Mouse (Mus musculus) embryonic facial prominence, embryonic 13.5 days (tissue): ENCODE results near the gene Macrod1. TPM values are rescaled to one million over a fixed set of nuclear protein-coding genes. Genes with fewer than 3 reads are reported as not detected.

Experiments
- ATAC-seq: fragments of 200-750 bp; cut with Nextera tagmentation; 2 replicates; pipeline ENCODE4 v1.8.0; 2017; ENCODE audit warnings: low read depth; ENCODE audit not compliant: insufficient number of reproducible peaks, insufficient read depth, low FRiP score, low TSS enrichment
- H3K27ac ChIP-seq: fragments of 300-500 bp; sonication (generic); 2 replicates; pipeline ENCODE4 v1.5.1; 2015; ENCODE audit warnings: moderate library complexity, mild to moderate bottlenecking, inconsistent platforms
- H3K27me3 ChIP-seq: fragments of 300-500 bp; sonication (generic); 2 replicates; pipeline ENCODE4 v1.6.1; 2015; ENCODE audit warnings: mild to moderate bottlenecking, inconsistent platforms
- H3K36me3 ChIP-seq: fragments of 300-500 bp; sonication (generic); 2 replicates; pipeline ENCODE4 v1.6.1; 2015; ENCODE audit warnings: mild to moderate bottlenecking, inconsistent platforms
- H3K4me1 ChIP-seq: fragments of 300-500 bp; sonication (generic); 2 replicates; pipeline ENCODE4 v1.6.1; 2015; ENCODE audit warnings: inconsistent platforms
- H3K4me2 ChIP-seq: fragments of 300-500 bp; sonication (generic); 2 replicates; pipeline ENCODE4 v1.6.1; 2015; ENCODE audit warnings: moderate library complexity, mild to moderate bottlenecking, inconsistent platforms
- H3K4me3 ChIP-seq: fragments of 300-500 bp; sonication (generic); 2 replicates; pipeline ENCODE4 v1.5.1; 2015; ENCODE audit warnings: mild to moderate bottlenecking, inconsistent platforms
- H3K9ac ChIP-seq: fragments of 300-500 bp; sonication (generic); 2 replicates; pipeline ENCODE4 v1.6.1; 2015; ENCODE audit warnings: mild to moderate bottlenecking, inconsistent platforms
- H3K9me3 ChIP-seq: fragments of 300-500 bp; sonication (generic); 2 replicates; pipeline ENCODE4 v1.6.1; 2016; ENCODE audit warnings: inconsistent platforms
- WGBS: fragments of 180-500 bp; shearing (Covaris S2); methylation state at CpG from one replicate; pipeline ENCODE4 v1.1.7; 2015; ENCODE audit warnings: mixed read lengths; 5-methylcytosine and 5-hydroxymethylcytosine counted together
- polyA plus RNA-seq: library from polyadenylated mRNA; unstranded; fragments of >200 nt; fragmentation: Nextera tagmentation; extraction: Ambion mirVana; gene quantifications from 2 replicates; pipeline ENCODE4 v1.2.1, GENCODE M21; 2015

Gene Macrod1
- polyA plus RNA-seq, 1 experiment from 2014 or later = 9.0 TPM

DNA sequence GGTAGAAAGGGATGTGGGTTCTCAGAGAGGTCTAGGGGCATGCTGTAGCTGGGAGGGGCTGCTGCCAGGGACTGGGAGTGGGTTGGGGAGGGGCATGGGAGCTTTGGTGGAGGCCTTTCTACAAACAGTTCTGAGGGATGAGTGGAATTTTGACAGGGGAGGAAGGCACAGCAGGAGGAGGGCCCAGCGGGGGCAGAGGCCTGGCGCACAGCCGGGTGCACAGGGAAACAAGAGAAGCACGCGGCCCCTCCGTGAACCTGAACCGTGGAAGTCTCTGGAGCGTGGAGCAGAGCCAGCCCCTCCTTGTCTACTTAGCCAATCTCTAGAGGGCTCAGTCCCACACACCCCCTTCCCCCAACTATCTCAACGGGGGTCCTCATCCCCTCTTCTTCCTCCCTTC is 78.9 kb downstream of the Macrod1 start:
- H3K9ac ChIP-seq = 0 out of 2 replicates have a peak overlapping the region, but pooled peaks have one; percentile 27
- WGBS = under 1% methylated on average over 9 of the region's 9 CpGs
- no peaks in the 10 kb centered on the region for H3K36me3 ChIP-seq
- ATAC-seq = peak; percentile 72
- no peak overlapping the region; the same call in 1 of the 2 replicates for H3K4me3 ChIP-seq
- peaks cover 89% of the 10 kb centered on the region for H3K4me1 ChIP-seq
- H3K27me3 ChIP-seq = peaks cover 39% of the 10 kb centered on the region
- peak overlapping the region; percentile 90 for H3K27ac ChIP-seq
- peak overlapping the region; percentile 32 for H3K4me2 ChIP-seq
- H3K9me3 ChIP-seq = no peaks in the 10 kb centered on the region

DNA sequence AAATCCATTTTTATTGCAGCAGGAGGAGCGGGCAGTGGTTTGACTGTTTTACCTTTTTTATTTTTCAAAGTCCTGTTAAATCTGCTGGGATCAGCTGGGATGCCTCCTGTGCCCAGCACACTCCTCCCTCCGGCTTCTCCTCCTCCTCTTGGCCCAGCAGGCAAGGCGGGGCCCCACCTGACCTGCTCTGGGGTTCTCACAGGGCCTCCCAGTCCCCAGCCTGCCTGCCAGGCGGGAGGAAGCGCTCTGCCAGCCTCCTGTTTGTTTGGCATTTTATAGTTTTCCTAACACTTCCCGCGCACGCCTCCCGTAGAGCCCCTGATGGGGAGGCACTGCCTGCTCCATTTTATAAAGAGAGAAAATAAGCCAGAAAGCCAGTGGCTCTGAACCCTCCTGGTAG is 79.4 kb downstream of the Macrod1 start:
- H3K27ac ChIP-seq = peak overlapping the region; percentile 90
- peaks cover 34% of the 10 kb centered on the region for H3K27me3 ChIP-seq
- H3K4me3 ChIP-seq = no peak overlapping the region
- H3K4me1 ChIP-seq = peaks cover 90% of the 10 kb centered on the region
- H3K9me3 ChIP-seq = no peaks in the 10 kb centered on the region
- no peaks in the 10 kb centered on the region for H3K36me3 ChIP-seq
- WGBS = 9% methylated on average over 9 of the region's 9 CpGs
- no peak for ATAC-seq
- H3K4me2 ChIP-seq = peak overlapping the region; percentile 32
- H3K9ac ChIP-seq = peak overlapping the region; percentile 49; the same call in 1 of the 2 replicates

DNA sequence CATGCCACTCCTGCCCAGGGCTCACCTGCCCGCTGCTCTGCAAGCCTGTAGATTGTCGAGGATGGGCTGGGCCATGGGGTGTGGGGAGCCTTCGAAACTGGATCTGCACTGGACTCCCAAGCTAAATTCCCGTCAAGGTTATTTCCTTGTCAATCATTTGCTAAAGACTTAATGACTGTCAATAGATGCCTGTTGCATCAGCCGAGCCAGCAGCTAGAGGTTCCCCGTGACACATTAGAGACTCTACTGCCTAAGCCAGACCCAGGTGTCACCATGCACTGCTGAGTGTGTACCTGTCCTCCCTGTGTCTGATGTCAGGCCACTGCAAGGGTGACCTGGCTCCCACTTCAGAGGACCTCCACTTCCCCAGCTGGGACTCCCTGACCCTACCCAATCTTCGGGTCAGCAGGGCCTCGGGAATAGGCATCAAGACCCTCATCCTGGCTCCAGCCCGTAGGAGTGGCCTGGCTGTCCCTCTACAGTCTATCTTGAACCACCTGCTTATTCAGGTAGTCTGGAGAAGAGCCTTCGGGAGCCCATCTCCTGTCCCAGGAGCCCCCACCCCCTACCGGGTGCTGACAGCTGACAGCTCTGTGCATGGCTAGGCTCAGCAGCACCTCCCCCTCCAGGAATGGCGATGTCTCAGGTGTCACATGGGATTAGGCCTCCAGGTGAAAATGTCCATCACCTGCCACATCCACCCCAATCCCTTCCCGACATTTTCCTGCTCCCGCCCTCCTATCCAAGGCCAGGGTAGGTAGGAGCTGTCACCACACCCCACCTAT is 80.3 kb downstream of the Macrod1 start:
- no peaks in the 10 kb centered on the region for H3K9me3 ChIP-seq
- no peak for ATAC-seq

DNA sequence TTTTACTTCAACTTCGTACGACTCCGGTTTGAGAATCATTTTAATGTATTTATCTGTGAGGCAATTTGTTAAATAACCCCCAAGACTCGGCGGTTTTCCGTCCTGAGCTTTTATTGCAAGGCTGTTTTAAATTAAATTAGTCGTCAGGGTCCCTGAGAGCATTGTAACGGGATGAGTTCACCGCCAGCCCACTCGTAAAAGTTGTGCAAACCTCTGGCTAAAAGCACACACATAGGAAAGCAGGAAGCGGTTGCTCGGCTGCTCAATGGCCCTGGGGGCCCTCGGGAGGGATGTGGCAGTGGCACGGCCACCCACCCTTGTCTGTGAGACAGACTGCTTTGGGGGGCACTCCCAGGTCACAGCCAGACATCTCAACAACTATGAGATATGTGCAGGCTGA is 81.7 kb downstream of the Macrod1 start:
- 19% methylated on average over 14 of the region's 14 CpGs for WGBS
- Histone ChIP-seq H3K9ac (0 out of 2 replicates have a peak overlapping the region, but pooled peaks have one; percentile 17), H3K36me3 (no peaks in the 10 kb centered on the region), H3K4me1 (peaks cover 100% of the 10 kb centered on the region), H3K9me3 (no peaks in the 10 kb centered on the region), H3K27me3 (peaks cover 24% of the 10 kb centered on the region), H3K4me2 (peak overlapping the region; percentile 12; the same call in 1 of the 2 replicates), H3K4me3 (no peak overlapping the region), H3K27ac (no peak overlapping the region)
- ATAC-seq = no peak

More for the DNA sequence above, 80.3 kb downstream of the Macrod1 start:
- Histone ChIP-seq H3K27me3 (peaks cover 31% of the 10 kb centered on the region), H3K4me1 (peaks cover 92% of the 10 kb centered on the region), H3K4me2 (0 out of 2 replicates have a peak overlapping the region, but pooled peaks have one; percentile 32), H3K9ac (peak overlapping the region; percentile 49; the same call in 1 of the 2 replicates), H3K36me3 (no peaks in the 10 kb centered on the region), H3K4me3 (no peak overlapping the region), H3K27ac (peak overlapping the region; percentile 90)
- WGBS = 31% methylated on average over 14 of the region's 14 CpGs

DNA sequence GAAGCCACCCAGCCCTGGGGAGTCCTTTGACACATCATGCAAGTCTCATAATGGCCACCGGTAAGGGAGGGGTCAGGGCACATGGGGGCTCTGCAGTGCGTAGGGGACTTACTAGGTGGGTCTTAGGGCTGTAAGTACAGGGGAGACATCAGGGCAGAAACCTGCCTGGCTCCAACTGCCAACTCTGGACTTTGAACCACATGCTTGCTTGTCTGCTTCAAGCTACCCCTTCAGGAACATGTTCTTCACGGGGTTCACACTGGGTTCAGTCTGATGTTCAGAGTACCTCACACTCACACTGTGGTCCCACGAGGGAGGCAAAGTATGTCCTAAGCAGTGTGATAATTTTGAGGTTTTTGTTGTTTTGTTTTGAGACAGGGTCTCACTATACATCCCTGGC is 82.7 kb downstream of the Macrod1 start:
- Histone ChIP-seq H3K4me3 (no peak overlapping the region), H3K4me1 (peaks cover 100% of the 10 kb centered on the region), H3K9ac (peak overlapping the region; percentile 17; the same call in 1 of the 2 replicates), H3K27ac (no peak overlapping the region), H3K36me3 (no peaks in the 10 kb centered on the region), H3K9me3 (no peaks in the 10 kb centered on the region), H3K27me3 (peaks cover 25% of the 10 kb centered on the region), H3K4me2 (0 out of 2 replicates have a peak overlapping the region, but pooled peaks have one; percentile 12)
- WGBS = 39% methylated on average over 4 of the region's 4 CpGs
- ATAC-seq = no peak

DNA sequence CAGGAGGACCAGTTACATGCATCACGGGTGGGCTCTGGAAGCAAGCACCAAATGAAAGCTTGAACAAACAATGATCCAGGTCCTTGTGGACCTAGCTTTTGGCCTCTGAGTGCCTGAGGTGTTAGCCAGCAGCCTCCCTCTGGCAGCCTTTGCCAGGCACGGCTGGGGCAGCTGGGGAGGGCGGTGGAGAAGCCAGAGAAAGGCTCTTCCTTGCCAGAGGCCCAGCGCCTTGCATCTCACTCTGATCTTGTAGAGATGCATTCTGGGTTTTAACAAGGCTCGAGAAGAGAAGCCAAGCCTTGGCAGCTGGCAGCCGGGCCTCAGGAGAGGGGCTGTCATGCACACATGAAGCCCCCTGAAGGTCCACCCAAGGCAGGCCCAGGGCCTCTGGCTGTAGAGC is 83.8 kb downstream of the Macrod1 start:
- H3K36me3 ChIP-seq = no peaks in the 10 kb centered on the region
- peak overlapping the region; percentile 57 for H3K27ac ChIP-seq
- peak overlapping the region; percentile 49; the same call in 1 of the 2 replicates for H3K9ac ChIP-seq
- no peaks in the 10 kb centered on the region for H3K9me3 ChIP-seq
- no peak for ATAC-seq
- no peak overlapping the region for H3K4me2 ChIP-seq
- H3K4me3 ChIP-seq = no peak overlapping the region
- WGBS = 58% methylated on average over 6 of the region's 6 CpGs
- peaks cover 90% of the 10 kb centered on the region for H3K4me1 ChIP-seq
- peaks cover 26% of the 10 kb centered on the region for H3K27me3 ChIP-seq

DNA sequence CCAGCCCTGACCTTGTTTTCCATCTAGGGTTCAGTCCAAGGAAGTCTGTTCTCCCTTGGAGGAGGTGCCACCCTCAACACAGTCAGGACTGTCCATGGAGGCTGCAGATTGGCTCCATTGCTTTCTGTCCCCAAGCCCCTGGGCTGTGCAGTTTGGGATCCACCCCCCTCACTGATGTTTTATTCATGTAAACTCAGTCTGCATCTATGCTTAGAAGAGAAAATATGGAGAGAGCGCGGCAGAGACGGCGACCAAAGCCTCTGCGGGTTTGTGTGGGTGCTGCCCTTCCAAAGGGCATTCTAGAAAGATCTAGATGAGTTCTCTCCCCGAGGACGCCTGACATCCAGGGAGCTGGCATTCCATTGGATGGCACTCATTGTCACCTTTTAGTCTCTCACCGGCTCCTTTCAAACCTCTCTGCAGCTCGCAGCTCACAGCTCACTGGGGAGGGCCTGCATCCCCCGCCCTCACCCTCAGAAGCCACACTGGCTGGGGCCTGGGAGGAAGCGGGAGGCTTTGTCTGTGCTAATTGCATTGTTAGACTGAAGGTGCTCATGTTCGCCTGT is 84.3 kb downstream of the Macrod1 start:
- Histone ChIP-seq H3K4me1 (peaks cover 84% of the 10 kb centered on the region), H3K4me2 (no peak overlapping the region), H3K9ac (peak overlapping the region; percentile 49; the same call in 1 of the 2 replicates), H3K4me3 (no peak overlapping the region), H3K36me3 (no peaks in the 10 kb centered on the region), H3K27me3 (peaks cover 32% of the 10 kb centered on the region), H3K27ac (peak overlapping the region; percentile 57; the same call in 1 of the 2 replicates), H3K9me3 (no peaks in the 10 kb centered on the region)
- 56% methylated on average over 12 of the region's 12 CpGs for WGBS
- ATAC-seq = no peak

DNA sequence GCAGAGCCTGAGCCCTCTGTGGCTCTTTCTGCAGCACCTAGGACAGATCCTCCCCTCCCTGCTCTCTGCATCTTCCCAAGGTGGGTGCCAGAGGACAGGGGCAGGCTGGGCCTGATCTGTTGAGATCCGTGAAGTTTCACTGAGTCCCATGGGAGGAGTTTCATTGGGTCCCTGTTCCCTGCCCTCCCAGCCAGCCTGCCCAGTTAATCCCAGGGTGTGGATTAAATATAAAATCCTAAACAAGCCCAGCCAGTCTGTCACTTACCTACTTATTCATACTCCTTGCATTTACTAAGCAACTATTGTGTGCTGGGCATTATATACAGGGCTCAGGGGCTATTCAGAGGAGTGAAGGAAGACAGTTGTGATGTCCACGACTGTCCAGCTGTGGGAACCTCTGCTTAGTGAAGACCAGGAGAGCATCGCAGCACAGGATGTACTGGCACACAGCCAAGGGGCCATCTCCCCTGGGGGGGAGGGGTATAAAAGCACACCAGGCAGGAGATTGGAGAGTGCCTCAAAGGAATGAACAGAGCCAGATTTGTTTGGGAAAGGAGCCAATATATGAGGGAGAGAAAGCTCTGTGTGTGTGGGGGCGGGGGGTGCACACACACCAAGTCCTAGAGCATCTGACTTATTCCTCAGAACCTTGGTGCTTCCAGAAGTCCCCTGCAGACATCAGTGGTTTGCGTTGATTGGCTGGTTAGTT is 85.8 kb downstream of the Macrod1 start:
- Histone ChIP-seq H3K9ac (no peak overlapping the region), H3K36me3 (no peaks in the 10 kb centered on the region), H3K27me3 (peaks cover 30% of the 10 kb centered on the region), H3K27ac (no peak overlapping the region), H3K4me1 (peaks cover 73% of the 10 kb centered on the region), H3K4me2 (no peak overlapping the region), H3K9me3 (no peaks in the 10 kb centered on the region), H3K4me3 (no peak overlapping the region)
- ATAC-seq = no peak
- WGBS = 42% methylated on average over 5 of the region's 5 CpGs

DNA sequence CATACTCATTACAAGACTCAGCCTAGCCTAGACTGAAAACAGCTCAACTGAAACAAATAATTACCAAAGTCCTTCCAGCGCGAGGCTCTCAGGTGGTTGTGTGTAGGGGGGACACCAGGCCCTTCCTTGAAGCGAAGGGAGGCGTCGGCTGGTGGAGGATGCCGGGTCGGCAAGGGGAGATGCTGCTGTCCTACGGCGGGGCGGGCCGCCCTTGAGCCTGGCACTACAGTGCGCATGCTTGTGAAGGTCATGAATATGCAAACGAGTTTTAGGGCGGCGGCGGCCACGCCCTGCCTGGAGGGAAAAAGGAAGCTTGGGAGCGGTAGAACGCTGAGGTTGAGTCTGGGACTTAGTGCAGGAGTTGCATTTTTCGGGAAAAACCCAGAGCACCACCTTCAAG is 87.2 kb downstream of the Macrod1 start:
- H3K27me3 ChIP-seq = peaks cover 27% of the 10 kb centered on the region
- H3K4me1 ChIP-seq = peaks cover 73% of the 10 kb centered on the region

DNA sequence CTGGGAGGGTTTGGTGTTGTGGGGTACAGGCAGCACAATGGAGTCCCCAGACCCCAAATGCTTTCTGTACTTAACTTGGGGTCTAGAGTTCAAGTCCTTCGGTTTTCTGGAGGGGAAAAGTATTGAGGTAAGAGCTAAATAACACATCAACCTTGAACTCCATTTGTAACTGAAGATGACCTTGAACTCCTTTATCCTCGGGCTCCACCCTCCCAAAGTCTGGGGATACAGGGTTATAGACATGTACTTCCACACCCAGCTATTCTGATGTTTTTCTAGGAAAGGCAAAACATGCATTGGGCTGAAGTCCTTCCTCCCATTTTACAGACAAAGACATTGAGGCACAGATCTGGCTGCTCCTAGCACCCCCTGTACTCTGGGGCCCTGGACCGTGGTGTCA is 87.8 kb downstream of the Macrod1 start:
- Histone ChIP-seq H3K27ac (no peak overlapping the region), H3K9ac (no peak overlapping the region), H3K4me2 (peak overlapping the region; percentile 65), H3K36me3 (no peaks in the 10 kb centered on the region), H3K9me3 (no peaks in the 10 kb centered on the region), H3K4me1 (peaks cover 73% of the 10 kb centered on the region), H3K27me3 (peaks cover 29% of the 10 kb centered on the region), H3K4me3 (no peak overlapping the region)
- no peak for ATAC-seq
- 77% methylated on average over 3 of the region's 3 CpGs for WGBS

More for the DNA sequence above, 87.2 kb downstream of the Macrod1 start:
- no peak for ATAC-seq
- Histone ChIP-seq H3K9me3 (no peaks in the 10 kb centered on the region), H3K9ac (0 out of 2 replicates have a peak overlapping the region, but pooled peaks have one; percentile 47), H3K27ac (no peak overlapping the region), H3K4me3 (peak overlapping the region; percentile 35), H3K36me3 (no peaks in the 10 kb centered on the region), H3K4me2 (peak overlapping the region; percentile 65)
- under 1% methylated on average over 20 of the region's 20 CpGs for WGBS

DNA sequence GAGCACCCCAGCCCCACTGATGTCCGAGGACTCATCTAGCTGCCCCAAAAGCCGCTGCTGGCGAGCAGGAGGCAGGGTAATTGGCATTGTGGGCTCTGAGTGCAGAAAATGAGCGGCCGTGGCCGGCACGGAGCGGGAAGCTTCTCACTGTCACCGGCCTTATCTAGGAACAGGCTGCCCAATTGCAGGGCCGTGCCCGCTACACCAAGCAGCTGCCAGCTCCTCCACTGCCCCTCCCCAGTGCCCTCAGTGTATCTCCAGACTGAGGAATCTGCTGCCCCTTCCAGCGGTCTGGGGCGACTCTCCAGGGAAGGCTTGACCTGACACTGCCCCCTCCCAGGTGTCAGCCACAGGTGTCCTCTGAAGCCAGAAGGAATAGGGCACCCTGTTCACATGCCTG is 89.8 kb downstream of the Macrod1 start:
- Histone ChIP-seq H3K4me3 (no peak overlapping the region), H3K4me2 (no peak overlapping the region), H3K27me3 (peaks cover 29% of the 10 kb centered on the region), H3K27ac (no peak overlapping the region), H3K9me3 (no peaks in the 10 kb centered on the region), H3K9ac (no peak overlapping the region), H3K36me3 (no peaks in the 10 kb centered on the region), H3K4me1 (peaks cover 73% of the 10 kb centered on the region)
- ATAC-seq = no peak
- 78% methylated on average over 13 of the region's 13 CpGs for WGBS
